Mouse (Mus musculus) lung, embryonic 15.5 days (tissue): ENCODE measurements around the gene Zfp933. TPM values are rescaled to one million over a fixed set of nuclear protein-coding genes. Genes with fewer than 3 reads are reported as not detected.
"Not testable (repeated sequence)": the region's sequence is repeated elsewhere in the genome, so short reads cannot be mapped to it uniquely, and the experiment has no call there.

Experiments
- ATAC-seq: fragments of 200-750 bp; cut with Nextera tagmentation; 2 replicates; pipeline ENCODE4 v1.8.0; 2017; ENCODE audit warnings: moderate number of reproducible peaks, borderline replicate concordance; ENCODE audit not compliant: low FRiP score, low TSS enrichment; ENCODE audit errors: extremely low read depth
- H3K27ac ChIP-seq: fragments of 300-500 bp; sonication (generic); 2 replicates; pipeline ENCODE4 v1.5.1; 2015; ENCODE audit warnings: moderate library complexity, mild to moderate bottlenecking, inconsistent platforms
- H3K27me3 ChIP-seq: fragments of 300-500 bp; sonication (generic); 2 replicates; pipeline ENCODE4 v1.6.1; 2015; ENCODE audit warnings: inconsistent platforms
- H3K36me3 ChIP-seq: fragments of 300-500 bp; sonication (generic); 2 replicates; pipeline ENCODE4 v1.6.1; 2015; ENCODE audit warnings: inconsistent platforms
- H3K4me1 ChIP-seq: fragments of 300-500 bp; sonication (generic); 2 replicates; pipeline ENCODE4 v1.6.1; 2015; ENCODE audit warnings: inconsistent platforms
- H3K4me2 ChIP-seq: fragments of 300-500 bp; sonication (generic); 2 replicates; pipeline ENCODE4 v1.6.1; 2015; ENCODE audit warnings: inconsistent platforms, mild to moderate bottlenecking, moderate library complexity
- H3K4me3 ChIP-seq: fragments of 300-500 bp; sonication (generic); 2 replicates; pipeline ENCODE4 v1.5.1; 2015; ENCODE audit warnings: mild to moderate bottlenecking, inconsistent platforms
- H3K9ac ChIP-seq: fragments of 300-500 bp; sonication (generic); 2 replicates; pipeline ENCODE4 v1.6.1; 2015; ENCODE audit warnings: inconsistent platforms
- H3K9me3 ChIP-seq: fragments of 300-500 bp; sonication (generic); 2 replicates; pipeline ENCODE4 v1.6.1; 2016; ENCODE audit warnings: inconsistent platforms
- WGBS: fragments of 180-500 bp; shearing (Covaris S2); methylation state at CpG from one replicate; pipeline ENCODE4 v1.1.7; 2015; 5-methylcytosine and 5-hydroxymethylcytosine counted together
- polyA plus RNA-seq: library from polyadenylated mRNA; unstranded; fragments of >200 nt; fragmentation: Nextera tagmentation; extraction: Ambion mirVana; gene quantifications from 2 replicates; pipeline ENCODE4 v1.2.1, GENCODE M21; 2015

Zfp933 gene
- polyA plus RNA-seq, 1 experiment from 2014 or later, result 4.6 TPM

- not testable (repeated sequence) for H3K9ac ChIP-seq, H3K27me3 ChIP-seq, H3K27ac ChIP-seq, H3K9me3 ChIP-seq, H3K4me2 ChIP-seq, H3K4me3 ChIP-seq, H3K4me1 ChIP-seq, H3K36me3 ChIP-seq, ATAC-seq
- WGBS, result 97% methylated on average over 2 of the region's 3 CpGs
Measured at GRCm38 (mm10) chr4:147794026-147794665, 54.0 kb downstream of the Zfp933 start.

GRCm38 (mm10) chr4:147793390-147793916 lies 54.7 kb downstream of the Zfp933 start:
- WGBS, result 59% methylated on average over 2 of the region's 2 CpGs
- not testable (repeated sequence) for H3K4me2 ChIP-seq, H3K9ac ChIP-seq, H3K36me3 ChIP-seq, ATAC-seq, H3K27ac ChIP-seq, H3K4me3 ChIP-seq, H3K9me3 ChIP-seq, H3K27me3 ChIP-seq, H3K4me1 ChIP-seq

GRCm38 (mm10) chr4:147791729-147792128 lies 56.4 kb downstream of the Zfp933 start:
- not testable (repeated sequence) for H3K27me3 ChIP-seq, ATAC-seq, H3K36me3 ChIP-seq, H3K9ac ChIP-seq, H3K27ac ChIP-seq, H3K4me1 ChIP-seq, H3K4me2 ChIP-seq, H3K9me3 ChIP-seq, H3K4me3 ChIP-seq

Other genes starting within 250 kb of the Zfp933 start
- 4.0 and 4.6 TPM in 2 replicates for gene Zfp979, start 205.9 kb downstream of the Zfp933 start, polyA plus RNA-seq
- not detected in 2 replicates for gene Zfp534, start 145.8 kb downstream of the Zfp933 start, polyA plus RNA-seq
- gene Zfp984, start 38.6 kb downstream of the Zfp933 start, polyA plus RNA-seq, result 5.9 and 6.3 TPM in 2 replicates
- 44.2 and 44.9 TPM in 2 replicates for gene Miip, start 20.4 kb upstream of the Zfp933 start, polyA plus RNA-seq
- 8.4 and 10.7 TPM in 2 replicates for gene Fv1, start 20.6 kb upstream of the Zfp933 start, polyA plus RNA-seq
- 34.0 and 36.2 TPM in 2 replicates for gene Mfn2, start 56.3 kb upstream of the Zfp933 start, polyA plus RNA-seq
- gene Plod1, start 88.4 kb upstream of the Zfp933 start, polyA plus RNA-seq, result 46.3 and 48.4 TPM in 2 replicates
- gene 2510039O18Rik, start 92.5 kb upstream of the Zfp933 start, polyA plus RNA-seq, result 15.4 and 17.0 TPM in 2 replicates
- 1.6 and 3.8 TPM in 2 replicates for gene Nppb, start 137.4 kb upstream of the Zfp933 start, polyA plus RNA-seq
- 72.2 and 157 TPM in 2 replicates for gene Nppa, start 152.4 kb upstream of the Zfp933 start, polyA plus RNA-seq
- gene Clcn6, start 190.5 kb upstream of the Zfp933 start, polyA plus RNA-seq, result 4.5 and 5.0 TPM in 2 replicates
- 18.9 and 21.1 TPM in 2 replicates for gene Mthfr, start 190.7 kb upstream of the Zfp933 start, polyA plus RNA-seq
- 13.3 and 15.9 TPM in 2 replicates for gene Agtrap, start 239.7 kb upstream of the Zfp933 start, polyA plus RNA-seq